Mouse (Mus musculus) monocyte, adult 2 months (primary cell): Measurements from ENCODE around the gene Amy2a4.
"Not testable (repeated sequence)": the region's sequence is repeated elsewhere in the genome, so short reads cannot be mapped to it uniquely, and the experiment has no call there.

ENCODE experiments used
- DNase-seq, 2 experiments: peaks; one replicate each; pipeline ENCODE4 v3.0.0; 2022; ENCODE audit warnings: low spot score in 2 of 2, low read depth in 1 of 2

Gene Amy2a4

GRCm38 (mm10) chr3:113291349-113291748, at the start of gene Amy2a4:
Gene Amy2a4 (minus strand): TSS chr3:113291449.
- not testable (repeated sequence) for DNase-seq

GRCm38 (mm10) chr3:113323952-113324351, 32.7 kb upstream of the Amy2a4 start, which contains the start of gene Amy2a3:
Gene Amy2a3 (minus strand): TSS chr3:113324052.
- not testable (repeated sequence) for DNase-seq

- not testable (repeated sequence) for DNase-seq
Observed at GRCm38 (mm10) chr3:113312937-113313336, 21.7 kb upstream of the Amy2a4 start.

- not testable (repeated sequence) for DNase-seq
Observed at GRCm38 (mm10) chr3:113280285-113280684, 11.0 kb downstream of the Amy2a4 start.

- DNase-seq, result not testable (repeated sequence)
Observed at GRCm38 (mm10) chr3:113279586-113279985, 11.7 kb downstream of the Amy2a4 start.

DNA sequence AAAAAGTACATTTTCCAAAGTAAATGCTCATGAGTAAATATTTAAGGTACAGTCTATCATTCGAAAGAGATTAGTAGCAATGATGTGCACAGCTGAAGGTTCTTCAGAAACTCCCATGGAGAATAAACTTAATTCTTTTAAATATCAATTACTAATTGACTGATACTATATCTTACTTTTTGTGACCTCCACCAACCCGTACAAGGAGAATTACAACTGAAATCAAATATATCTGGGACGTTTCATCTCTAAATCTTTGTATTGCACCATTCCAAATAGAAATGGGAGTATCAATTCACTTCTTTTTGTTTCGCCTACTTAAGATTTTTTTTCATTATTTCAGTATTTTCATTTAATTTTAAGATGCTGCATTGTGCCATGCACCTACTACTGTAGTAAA, 32.5 kb downstream of the Amy2a4 start, which contains the start of gene Amy2a5:
Gene Amy2a5 (minus strand): TSS at position 101 of the 400 bp plus-strand sequence.
- DNase-seq, result not testable (repeated sequence)
